Mouse (Mus musculus): ENCODE results near the gene Apof.

- TF ChIP-seq CTCF (IDR thresholded peaks at IDR 0.05; ENCODE audit: low read depth): no peak
- TF ChIP-seq EP300 (IDR thresholded peaks at IDR 0.05; ENCODE audit: low read depth): no peak
These were observed 41.7 kb downstream of the Apof start for GRCm38 (mm10) chr10:128310177-128310576.
